Mouse (Mus musculus): ENCODE results near the gene Sgms1.

DNA sequence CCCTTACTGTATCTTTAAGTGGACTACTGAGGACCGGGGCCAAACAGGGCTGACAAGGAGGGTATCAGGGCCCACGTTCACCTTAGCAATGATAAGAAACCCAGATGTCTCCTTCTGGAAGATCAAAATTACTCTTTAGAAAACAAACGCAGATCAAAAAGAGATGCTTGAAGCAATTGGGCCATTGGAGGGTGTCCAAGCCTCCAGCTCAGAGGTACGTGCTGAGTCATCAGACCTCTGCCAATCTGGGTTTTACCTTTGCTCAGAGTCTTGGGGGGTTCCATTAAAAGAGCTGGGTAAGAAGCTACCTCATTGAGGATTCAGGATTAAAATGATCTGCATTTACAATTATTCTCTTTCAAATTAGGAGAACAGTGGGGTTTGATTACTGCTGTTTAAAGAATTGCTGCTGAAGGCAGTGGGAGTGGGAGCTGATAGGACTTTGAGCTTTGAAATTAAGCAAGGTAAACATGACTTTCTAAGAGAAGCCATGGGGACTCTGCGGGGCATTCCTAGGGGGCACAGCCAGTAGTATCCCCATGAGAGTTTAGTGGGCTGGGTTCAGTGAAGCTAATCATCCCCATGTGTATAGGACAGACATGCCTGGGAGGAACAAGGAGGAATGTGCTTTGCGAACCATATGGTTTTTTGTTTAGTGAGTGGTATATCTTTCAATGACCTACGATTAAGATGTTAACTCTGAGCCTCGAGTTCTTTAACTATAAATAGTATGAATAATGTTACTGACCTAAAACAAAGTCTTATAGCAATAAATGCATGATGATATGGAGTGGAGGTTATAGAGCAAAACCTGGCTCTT, 128.4 kb downstream of the Sgms1 start:
- TF ChIP-seq CTCF (IDR thresholded peaks at IDR 0.05; ENCODE audit: control insufficient read depth, insufficient read depth, insufficient read length) (no peak), CEBPB (IDR thresholded peaks at IDR 0.05; ENCODE audit: low read depth) (no peak), MYOD1 (IDR thresholded peaks at IDR 0.05; ENCODE audit: control insufficient read depth, insufficient read length, low read depth) (no peak), USF1 (IDR thresholded peaks at IDR 0.05; ENCODE audit: low read depth) (no peak)

Measured in C2C12 (cell line).